Mouse (Mus musculus) CD4-positive, CD25-positive, alpha-beta regulatory T cell, adult 2 months (primary cell): ENCODE data around the gene Calca.
"Not testable (repeated sequence)": the region's sequence is repeated elsewhere in the genome, so short reads cannot be mapped to it uniquely, and the experiment has no call there.

Experiments used
- DNase-seq: peaks from one replicate; pipeline ENCODE4 v3.0.0-alpha.2; 2012; ENCODE audit warnings: low read depth, low spot score

The Calca gene

GRCm38 (mm10) chr7:114636102-114636501, at the start of gene Calca:
TSS of gene Calca (minus strand) at chr7:114636357.
- DNase-seq, result peak; percentile 8

GRCm38 (mm10) chr7:114672697-114673096, 36.5 kb upstream of the Calca start:
- peak; percentile 45 for DNase-seq

- peak; percentile 7 for DNase-seq
Observed at GRCm38 (mm10) chr7:114671405-114671804, 35.2 kb upstream of the Calca start.

- no peak for DNase-seq
Observed at GRCm38 (mm10) chr7:114649730-114650129, 13.6 kb upstream of the Calca start.

GRCm38 (mm10) chr7:114648791-114649190, 12.6 kb upstream of the Calca start:
- DNase-seq, result peak; percentile 18

- DNase-seq, result peak; percentile 58
Observed at GRCm38 (mm10) chr7:114635569-114636101, 522 bp downstream of the Calca start.

- DNase-seq, result no peak
Observed at GRCm38 (mm10) chr7:114634386-114634785, 1.8 kb downstream of the Calca start.

GRCm38 (mm10) chr7:114625966-114626365, 10.2 kb downstream of the Calca start:
- DNase-seq, result no peak

GRCm38 (mm10) chr7:114616759-114617158, 19.4 kb downstream of the Calca start:
- DNase-seq, result no peak

- DNase-seq, result not testable (repeated sequence)
Observed at GRCm38 (mm10) chr7:114594391-114594790, 41.8 kb downstream of the Calca start.

- no peak for DNase-seq
Observed at GRCm38 (mm10) chr7:114582441-114582840, 53.7 kb downstream of the Calca start.
